Mouse (Mus musculus): ENCODE results near the gene Spdl1. TPM values are rescaled to one million over a fixed set of nuclear protein-coding genes. Genes with fewer than 3 reads are reported as not detected.
A peak's percentile ranks its signal among the peaks of the same experiment; 100 is the strongest.

Gene Spdl1
- total RNA-seq (2022) = under 1 TPM; 0.31 to 0.54 (median 0.47) TPM

DNA sequence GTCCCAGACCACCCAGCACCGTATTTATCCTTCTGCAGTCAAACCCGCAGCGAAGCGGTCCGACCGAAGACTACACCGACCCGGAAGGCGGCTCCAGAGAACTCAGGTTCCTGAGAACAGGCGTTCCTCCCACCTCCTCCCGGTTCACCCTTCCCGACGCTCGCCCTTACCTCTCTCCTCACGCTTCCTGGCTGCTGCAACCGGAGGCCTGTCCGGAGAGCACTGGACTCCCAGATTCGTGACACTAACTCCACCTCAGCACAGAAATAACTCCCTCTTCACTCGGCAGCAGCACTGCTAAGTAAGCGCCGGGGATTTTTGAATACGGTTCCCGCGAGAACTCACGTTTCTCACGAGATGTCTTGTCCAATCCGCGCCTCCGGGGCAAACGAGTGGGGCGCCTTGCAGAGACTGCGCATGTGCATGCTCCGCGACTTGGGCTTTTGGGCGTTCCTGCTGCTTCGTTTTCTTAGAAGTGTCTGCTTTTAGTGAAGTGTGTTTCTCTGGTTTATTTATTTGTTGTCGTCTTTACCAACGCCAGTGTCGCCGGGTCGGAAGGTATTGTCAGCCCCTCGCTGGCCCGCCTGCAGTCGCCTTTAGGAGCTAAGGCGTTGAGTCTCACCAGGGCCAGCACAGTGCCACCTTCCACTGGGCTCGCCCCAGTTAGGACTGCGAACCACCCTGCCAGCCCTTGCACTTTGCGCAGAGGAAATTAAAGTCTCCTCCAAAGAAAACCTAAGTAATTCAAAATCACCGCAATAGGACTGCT is at the start of gene Spdl1:
Gene Spdl1 (minus strand): TSS at position 324 of the 769 bp plus-strand sequence.
- DNase-seq (ENCODE audit: low spot score in 2 of 2) = peak; percentile 89 to 96

DNA sequence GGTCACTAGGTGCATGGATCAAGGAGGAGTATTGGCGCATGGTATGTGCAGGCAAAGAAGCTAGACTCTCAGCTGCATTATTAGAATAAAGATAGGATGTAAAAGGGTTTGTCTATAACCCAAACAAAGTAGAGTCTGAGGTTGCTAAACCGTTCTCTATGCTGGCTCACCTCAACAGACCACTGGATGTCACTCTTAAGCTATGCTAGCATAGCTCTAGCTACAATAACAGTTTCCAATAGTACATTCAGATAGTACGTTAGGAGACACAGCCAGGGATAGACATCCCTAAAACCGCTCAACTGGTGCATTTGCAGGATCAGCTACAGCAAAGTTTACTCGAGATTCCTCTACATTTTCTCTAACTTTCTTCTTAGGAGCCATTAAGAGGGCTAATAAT is 48.1 kb upstream of the Spdl1 start:
- peak in 1 of 2 experiments; percentile 39 for DNase-seq (ENCODE audit: low spot score in 2 of 2)

DNA sequence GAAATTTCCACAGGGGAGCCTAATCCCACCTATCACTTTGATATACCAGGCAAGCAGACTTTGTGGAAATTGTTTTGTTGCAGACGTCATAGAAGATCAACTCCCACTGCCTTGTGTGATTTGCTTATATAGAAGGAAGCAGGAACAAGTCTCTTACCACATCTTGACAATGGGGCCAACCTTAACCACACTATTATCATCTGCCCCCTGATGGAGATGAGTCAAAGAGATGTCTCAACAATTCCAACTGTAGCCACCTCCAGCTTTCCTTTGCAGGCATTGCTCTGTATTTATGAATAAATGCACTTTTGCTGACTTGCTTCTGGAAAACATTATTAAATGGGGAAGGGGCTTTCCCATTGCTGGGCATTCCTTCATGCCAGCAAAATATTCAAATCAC is 46.2 kb upstream of the Spdl1 start:
- no peak for DNase-seq (ENCODE audit: low spot score in 2 of 2)

DNA sequence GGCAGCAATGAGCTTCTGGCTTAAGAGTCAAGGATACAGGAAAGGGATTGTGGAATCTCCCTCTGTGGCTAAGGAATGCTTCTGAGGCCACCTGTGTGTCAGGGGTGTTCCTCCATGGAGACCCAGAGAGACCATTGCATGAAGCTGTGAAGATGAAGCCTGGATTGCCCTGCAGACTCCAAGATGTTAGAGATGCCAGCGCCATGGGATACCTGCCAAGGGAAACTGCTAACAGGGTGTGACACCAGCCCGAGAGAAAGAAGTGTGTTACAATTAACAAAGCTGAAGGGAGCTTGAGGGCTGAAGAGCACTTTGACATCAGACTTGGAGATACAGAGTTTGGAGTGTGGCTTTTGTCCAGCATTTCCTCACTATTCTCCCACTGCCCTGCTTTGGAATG is 40.4 kb upstream of the Spdl1 start:
- DNase-seq (ENCODE audit: low spot score in 2 of 2) = no peak

DNA sequence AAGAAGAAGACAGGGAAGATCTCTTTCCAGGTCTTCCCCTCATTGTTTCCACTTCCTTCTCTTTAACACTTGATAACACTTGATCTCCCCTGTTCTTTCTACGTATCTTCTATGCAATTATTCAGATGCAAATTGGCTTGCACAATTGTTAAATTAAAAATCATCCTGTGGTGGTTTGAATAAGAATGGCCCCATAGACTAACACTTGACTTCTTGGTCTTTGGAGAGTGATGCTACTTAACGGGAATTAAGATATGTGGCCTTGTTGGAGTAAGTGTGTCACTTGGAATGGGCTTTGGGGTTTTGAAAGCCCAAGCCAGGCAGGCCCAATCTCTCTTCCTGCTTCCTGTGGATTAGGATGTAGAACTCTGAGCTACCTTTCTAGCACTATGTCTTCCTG is 39.0 kb upstream of the Spdl1 start:
- DNase-seq (ENCODE audit: low spot score in 2 of 2) = no peak

DNA sequence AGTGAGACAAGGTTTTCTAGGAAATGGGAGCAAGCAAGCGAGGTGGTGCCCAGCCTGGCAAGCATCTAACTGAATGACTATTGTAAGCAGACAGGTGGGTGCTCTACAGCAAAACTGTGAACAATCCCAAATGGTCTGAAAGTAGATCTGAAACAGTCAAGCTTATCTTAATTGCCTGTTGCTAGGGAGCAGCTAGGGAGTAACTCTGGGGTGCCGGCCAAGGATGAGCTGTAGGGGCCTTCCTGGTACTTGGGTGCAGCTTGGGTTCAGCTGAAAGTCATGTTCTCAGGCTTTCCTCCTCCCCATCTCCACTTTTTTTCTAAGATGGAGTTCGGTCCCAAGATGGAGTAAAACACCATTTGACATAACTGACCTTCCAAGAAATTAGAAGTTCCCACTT is 38.5 kb upstream of the Spdl1 start:
- DNase-seq (ENCODE audit: low spot score in 2 of 2) = no peak

DNA sequence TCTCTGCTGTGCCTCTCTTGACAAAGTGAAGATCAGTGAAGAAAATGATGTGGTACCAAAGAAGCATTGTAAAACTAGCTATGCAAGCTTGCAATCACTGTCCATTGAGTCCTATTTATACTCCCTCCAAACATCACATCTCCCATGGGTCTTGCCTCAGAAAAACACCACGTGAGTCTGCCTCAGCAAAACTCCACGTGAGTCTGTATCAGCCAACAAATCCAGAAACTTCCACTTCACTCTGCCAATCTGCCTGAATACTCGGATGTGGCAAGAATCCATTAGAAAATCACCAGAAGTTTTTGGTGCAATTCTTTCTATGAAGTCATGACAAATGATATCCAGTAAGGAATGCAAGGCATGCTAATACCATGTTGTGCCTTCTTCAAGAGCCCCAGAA is 38.0 kb upstream of the Spdl1 start:
- no peak for DNase-seq (ENCODE audit: low spot score in 2 of 2)

DNA sequence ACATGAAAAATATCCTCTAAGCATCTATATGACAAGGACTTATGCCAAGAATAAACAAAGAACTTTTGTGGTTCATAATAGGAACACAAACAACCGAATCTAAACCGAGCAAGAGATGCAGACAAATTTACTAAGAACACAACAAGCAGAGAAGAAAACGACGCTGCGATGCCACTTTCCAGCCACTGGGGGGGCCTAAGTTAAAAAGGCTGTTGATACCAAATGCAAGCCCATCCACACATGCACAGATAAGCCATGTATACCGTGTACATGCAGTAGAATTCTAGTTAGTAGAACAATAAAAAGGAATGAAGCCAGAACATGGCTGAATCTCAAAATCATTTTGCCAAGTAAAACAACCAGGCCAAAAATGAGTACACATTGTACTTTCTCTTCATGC is 35.2 kb upstream of the Spdl1 start:
- DNase-seq (ENCODE audit: low spot score in 2 of 2) = no peak

DNA sequence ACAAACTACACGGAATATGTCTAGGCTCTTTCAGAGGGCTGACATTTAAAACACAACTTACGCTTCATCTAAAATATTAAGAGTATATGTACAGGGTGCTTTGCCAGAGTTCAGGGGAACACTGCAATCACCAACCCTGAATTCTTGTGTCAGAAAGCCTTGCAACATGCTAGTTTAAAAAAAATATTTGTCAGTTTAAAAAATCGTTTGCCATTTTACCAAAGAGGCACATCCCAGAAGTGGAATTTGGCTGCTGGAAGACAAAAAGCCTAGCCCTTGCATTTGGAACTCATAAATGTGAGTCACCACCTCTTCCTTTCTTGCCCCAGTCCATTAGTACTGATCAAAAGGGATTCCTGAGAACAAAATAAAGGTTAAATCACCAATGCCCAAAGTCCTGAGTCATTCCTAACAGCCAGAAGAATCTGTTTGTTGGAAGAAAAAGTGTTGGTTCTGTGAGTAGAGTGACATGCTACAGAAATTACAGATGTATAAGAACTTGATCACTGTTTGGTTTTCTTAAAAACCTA is 32.4 kb upstream of the Spdl1 start:
- DNase-seq (ENCODE audit: low spot score in 2 of 2) = no peak

DNA sequence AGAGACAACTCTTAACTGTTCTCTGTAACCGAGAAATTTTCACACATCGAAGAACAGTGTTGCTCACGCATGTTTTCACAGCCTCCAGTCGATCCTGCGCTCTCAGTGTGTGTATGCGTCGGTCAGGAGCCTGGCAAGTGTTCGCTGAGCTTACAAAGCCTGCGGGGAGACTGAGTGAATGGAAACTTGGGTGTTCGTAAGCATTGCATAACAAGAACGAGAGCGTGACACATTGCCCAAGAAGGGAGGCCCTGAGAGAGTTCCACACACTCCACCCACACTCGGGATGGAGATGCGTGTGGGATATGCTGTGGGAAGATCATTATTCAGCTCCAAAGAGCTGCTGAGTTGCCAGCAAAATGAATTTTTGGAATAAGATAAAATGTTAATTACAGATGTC is 31.7 kb upstream of the Spdl1 start:
- peak; percentile 59 to 65 for DNase-seq (ENCODE audit: low spot score in 2 of 2)

DNA sequence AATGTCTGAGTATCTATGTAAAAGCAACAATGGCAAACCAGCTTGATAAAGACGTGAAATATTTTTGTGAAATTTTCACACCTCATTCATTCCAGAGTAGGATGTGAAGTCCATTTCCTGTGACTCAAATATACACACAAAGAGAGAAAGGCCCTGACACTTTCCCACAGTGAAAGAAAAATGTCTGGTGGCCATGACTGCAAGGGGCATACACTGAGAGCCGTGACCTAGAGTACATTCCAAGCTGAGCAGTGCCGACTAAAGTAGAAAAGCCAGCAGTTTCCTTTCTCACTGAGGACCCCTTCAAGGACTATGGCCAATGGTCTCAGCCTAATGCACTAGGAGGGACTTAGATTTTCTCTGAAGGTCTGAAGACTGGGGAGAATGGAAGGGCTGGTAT is 23.2 kb upstream of the Spdl1 start:
- no peak for DNase-seq (ENCODE audit: low spot score in 2 of 2)

DNA sequence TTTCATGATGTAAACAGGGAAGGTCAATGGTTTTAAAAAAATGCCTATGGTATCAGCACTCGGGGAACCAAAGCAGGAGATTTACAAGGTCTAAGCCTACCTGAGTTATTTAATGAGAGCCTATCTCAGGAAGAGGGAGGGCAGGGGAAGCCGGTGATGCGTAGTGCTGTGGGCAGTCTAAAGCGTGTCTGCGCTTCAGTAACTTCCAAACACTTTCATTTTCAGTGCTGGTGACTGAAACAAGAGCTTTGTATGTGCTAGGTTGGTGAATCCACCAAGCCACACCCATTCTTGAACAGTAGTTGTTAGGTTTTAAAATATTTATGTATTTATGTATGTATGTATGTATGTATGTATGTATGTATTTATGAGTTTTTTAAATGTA is 12.8 kb upstream of the Spdl1 start:
- DNase-seq (ENCODE audit: low spot score in 2 of 2) = no peak

DNA sequence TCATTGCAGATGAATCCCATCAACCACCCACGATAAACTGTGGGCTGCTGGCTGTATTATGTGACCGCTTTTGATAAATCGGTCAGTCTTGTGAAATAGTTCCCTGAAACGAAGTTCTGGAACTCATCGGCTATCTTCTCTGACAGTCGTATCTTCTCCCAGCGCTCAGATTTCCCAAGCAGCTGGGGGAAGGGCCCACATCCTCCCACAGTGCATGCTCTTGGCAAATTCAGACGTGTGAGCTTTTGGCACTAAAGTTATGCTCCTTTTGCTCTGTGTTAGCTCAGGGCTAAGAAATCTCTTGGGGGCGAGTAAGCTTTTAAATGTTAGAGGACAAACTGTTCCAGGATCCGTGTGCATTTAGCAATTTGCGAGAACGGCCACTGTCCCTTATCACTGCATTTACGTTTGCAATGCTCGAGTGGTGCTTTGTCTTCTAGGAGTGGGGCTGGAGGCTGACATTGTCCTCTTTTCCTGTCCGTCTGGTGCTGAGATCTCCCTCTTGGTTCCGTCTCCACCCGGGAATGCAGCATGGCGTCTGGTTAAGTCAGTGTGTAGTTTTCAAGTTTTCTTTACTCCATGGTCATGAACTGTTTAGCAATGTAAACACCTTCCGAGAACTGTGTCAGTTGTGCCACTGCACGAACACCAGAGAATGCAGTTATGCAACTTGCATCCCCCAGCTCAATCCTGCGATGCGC is 12.3 kb upstream of the Spdl1 start:
- no peak for DNase-seq (ENCODE audit: low spot score in 2 of 2)

DNA sequence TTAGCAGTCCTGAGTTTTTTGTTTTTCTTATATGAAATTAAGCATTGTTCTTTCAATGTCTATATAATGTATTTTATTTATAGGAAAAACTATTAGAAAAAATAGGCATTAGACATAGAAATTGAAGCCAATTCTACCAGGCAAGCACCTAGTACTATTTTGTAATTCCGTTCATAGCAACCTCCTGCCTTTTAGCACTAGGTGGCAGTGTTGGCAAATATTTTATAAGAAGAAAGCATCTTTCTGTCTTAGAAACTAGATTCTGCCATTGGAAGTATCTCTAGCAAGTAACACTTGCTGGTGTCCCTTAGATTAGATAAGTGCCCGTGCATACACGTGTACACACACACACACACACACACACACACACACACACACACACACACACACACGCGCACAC is 10.1 kb upstream of the Spdl1 start:
- DNase-seq (ENCODE audit: low spot score in 2 of 2) = no peak

DNA sequence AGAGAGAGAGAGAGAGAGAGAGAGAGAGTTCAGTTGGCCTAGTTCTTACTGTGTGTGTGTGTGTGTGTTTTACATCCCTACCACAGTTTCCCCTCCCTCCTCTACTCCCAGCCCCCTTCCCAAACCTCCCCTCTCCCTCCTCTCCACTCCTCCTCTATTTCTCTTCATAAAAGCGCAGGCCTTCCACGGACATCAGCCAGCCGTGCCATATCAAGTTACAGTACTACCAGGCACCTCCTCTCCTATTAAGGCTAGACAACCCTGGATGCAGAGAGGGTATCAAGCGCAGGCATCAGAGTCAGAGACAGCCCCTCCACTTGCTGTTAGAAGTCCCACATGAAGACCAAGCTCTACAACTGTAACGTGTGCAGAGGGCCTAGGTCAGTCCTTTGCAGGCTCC is 6.8 kb upstream of the Spdl1 start:
- DNase-seq (ENCODE audit: low spot score in 2 of 2) = no peak

DNA sequence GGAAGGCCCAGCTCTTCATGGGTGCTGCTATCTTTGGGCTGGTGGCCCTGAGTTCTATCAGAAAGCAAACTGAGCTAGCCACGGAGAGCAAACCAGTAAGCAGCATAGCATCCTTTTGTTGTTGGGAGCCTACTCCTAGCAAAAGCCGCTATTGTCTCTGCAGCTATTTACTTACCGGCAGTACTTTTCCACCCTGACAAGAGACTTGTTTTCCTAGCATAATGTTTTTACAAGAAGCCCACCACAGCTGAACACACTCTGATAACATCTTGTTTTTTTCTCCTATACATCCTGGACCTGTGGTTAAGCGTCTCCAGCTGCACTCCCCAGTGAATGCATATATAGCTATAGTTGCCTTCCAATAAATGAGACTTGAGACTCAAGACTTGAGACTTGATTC is 5.6 kb upstream of the Spdl1 start:
- no peak for DNase-seq (ENCODE audit: low spot score in 2 of 2)

DNA sequence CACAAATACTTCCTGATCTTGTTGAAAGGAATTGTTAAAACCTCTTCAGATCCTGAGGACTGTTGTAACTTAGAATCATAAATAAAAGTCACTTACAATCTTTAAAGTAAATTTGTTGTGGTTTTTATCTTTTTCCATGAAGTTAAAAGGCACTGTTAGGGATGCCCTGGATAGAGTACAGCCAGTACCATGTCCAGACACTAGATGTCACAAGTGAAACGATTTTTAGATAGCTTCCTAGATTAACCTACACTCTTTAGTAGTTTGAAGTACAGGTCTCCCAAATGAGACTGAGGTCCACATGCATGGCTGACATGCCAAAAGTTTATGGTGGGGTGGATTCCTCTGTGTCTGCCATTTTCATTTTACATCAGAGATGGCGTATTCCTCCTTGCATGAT is 2.8 kb upstream of the Spdl1 start:
- no peak for DNase-seq (ENCODE audit: low spot score in 2 of 2)

DNA sequence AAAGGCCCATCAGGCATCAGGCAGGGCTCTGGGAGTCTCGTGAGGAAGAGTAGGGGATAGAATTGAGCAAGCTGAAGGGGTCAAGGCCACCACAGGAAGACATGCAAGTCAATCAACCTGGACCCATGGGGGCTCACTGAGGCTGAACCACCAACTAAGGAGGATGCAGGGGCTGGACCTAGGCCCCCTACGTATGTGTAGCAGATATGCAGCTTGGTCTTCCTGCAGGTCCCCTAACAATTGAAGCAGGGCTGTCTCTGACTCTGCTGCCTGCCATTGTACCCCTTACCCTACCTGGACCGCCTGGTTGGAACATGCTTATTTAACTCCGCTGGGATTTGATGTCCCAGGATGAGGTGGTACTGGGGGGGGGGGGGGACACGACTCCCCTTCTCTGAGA is 763 bp downstream of the Spdl1 start:
- DNase-seq (ENCODE audit: low spot score in 2 of 2) = no peak

DNA sequence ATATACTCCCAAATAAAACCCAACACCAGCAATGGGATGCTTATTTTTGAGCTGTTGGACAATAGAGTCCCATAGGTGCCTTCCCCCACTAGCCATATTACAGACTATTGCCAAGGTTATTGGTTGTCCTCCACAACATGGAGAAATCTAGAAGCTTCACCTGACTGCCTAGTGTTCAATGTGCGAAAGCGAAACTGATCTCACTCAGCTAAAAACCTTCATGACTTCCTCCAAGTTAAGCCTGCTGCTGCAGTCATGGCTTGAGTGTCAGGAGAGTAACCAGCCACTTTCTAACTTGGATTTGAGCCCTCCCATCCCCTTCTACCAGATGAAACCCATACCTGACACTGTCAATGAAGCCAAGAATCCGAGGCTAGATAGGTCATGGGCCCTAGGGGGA is 5.6 kb downstream of the Spdl1 start:
- no peak for DNase-seq (ENCODE audit: low spot score in 2 of 2)

DNA sequence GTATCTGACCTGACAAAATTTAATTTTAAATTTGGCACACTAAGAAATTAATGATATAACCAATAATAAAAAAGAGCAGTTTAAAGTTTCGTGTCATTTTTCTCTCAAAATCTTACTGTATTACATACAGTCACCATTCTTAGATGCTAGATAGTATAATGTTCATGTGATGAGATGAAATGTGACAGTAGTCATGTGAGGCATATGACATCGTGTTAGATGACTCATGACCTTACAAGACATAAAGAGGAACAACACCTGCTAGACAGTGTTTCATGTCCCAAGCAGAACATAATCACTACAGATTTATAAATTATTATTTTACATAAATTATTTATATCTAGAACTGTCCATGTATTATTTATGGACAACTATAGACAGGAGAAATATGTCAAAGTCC is 6.5 kb downstream of the Spdl1 start:
- no peak for DNase-seq (ENCODE audit: low spot score in 2 of 2)

DNA sequence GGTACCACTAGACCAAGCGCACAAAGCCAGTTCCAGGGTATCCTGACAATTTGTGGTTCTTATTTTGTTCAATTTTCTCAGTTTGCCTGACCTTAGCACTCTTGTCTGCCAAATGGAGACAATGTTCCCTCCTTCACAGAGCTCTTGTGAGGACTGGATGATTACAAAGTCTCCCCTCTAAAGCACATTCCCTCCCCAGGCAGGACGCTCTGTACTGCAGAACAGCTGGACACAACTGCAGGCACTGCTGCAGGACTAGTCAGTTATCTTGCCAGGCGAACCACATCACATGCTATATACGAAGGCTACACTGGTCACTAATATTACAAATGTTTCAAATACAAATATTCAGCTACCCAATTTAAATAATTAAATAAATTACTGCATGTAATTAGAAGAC is 8.7 kb downstream of the Spdl1 start:
- DNase-seq (ENCODE audit: low spot score in 2 of 2) = no peak

DNA sequence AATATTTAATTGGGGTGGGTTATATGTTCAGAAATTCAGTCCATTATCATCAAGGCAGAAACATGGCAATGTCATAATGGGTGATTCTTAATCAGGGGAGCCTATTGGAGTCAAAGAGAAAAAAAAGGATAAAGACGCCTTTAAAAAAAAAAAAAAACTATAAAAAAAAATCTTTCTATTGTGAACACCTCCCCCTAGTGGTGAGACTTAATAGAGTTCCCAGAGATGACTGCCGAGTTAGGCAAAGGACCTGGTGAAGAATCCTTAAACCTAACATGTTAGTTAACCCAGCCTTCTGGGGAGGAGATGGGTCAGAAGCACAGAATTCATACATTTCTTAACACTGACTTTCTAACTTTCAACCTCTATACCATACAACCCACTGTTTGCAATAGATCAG is 18.7 kb downstream of the Spdl1 start:
- no peak for DNase-seq (ENCODE audit: low spot score in 2 of 2)

DNA sequence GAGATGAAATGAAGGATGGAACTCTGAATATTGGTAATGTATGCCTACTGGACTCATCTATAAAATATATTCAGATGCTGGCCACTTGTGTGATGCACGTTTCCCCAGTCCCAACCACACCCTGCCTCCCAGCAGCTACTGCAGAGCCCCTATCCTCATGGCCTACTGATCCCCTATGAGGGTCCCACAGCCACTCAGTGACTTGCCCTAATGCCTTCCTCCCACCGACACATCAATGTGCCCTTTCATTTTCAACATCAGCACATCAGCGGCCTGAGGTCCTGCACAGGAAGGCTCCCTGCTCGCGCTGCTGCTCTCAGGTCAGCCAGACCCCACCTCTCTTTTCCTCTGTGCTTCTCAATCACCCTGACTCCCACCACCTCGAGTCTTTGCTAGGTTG is 19.1 kb downstream of the Spdl1 start:
- no peak for DNase-seq (ENCODE audit: low spot score in 2 of 2)
